Mouse (Mus musculus) forebrain, embryonic 11.5 days (tissue): ENCODE data around the gene Wdr82. TPM values are rescaled to one million over a fixed set of nuclear protein-coding genes. Genes with fewer than 3 reads are reported as not detected.

ENCODE experiments used
- ATAC-seq: fragments of 200-750 bp; cut with Nextera tagmentation; replicated peaks from 2 replicates; pipeline ENCODE4 v1.8.0; 2017; ENCODE audit warnings: moderate TSS enrichment; ENCODE audit not compliant: low FRiP score
- DNase-seq: peaks from one replicate; pipeline ENCODE4 v3.0.0-alpha.2; 2017; ENCODE audit warnings: low spot score
- H3K27ac ChIP-seq: fragments of 300-500 bp; sonication (generic); 2 replicates; pipeline ENCODE4 v1.5.1; 2014; ENCODE audit warnings: low read depth, low read length
- H3K27me3 ChIP-seq: fragments of 300-500 bp; sonication (generic); 2 replicates; pipeline ENCODE4 v1.6.1; 2014; ENCODE audit warnings: mild to moderate bottlenecking, low read length, mixed read lengths; ENCODE audit not compliant: control insufficient read depth, insufficient read depth
- H3K36me3 ChIP-seq: fragments of 300-500 bp; sonication (generic); 2 replicates; pipeline ENCODE4 v1.6.1; 2014; ENCODE audit warnings: mild to moderate bottlenecking, low read length, moderate library complexity, mixed read lengths; ENCODE audit not compliant: control insufficient read depth, insufficient read depth
- H3K4me1 ChIP-seq: fragments of 300-500 bp; sonication (generic); replicated peaks from 2 replicates; pipeline ENCODE4 v1.6.1; 2014; ENCODE audit warnings: low read length, mixed read lengths; ENCODE audit not compliant: control insufficient read depth, insufficient read depth
- H3K4me2 ChIP-seq: fragments of 300-500 bp; sonication (generic); 2 replicates; pipeline ENCODE4 v1.6.1; 2014; ENCODE audit warnings: low read depth, mild to moderate bottlenecking, low read length, moderate library complexity, mixed read lengths; ENCODE audit not compliant: severe bottlenecking
- H3K4me3 ChIP-seq: fragments of 300-500 bp; sonication (generic); 2 replicates; pipeline ENCODE4 v1.5.1; 2014; ENCODE audit warnings: low read depth, low read length
- H3K9ac ChIP-seq: fragments of 300-500 bp; sonication (generic); 2 replicates; pipeline ENCODE4 v1.6.1; 2014; ENCODE audit warnings: low read length
- H3K9me3 ChIP-seq: fragments of 300-500 bp; sonication (generic); 2 replicates; pipeline ENCODE4 v1.6.1; 2016; ENCODE audit warnings: low read length, mixed read lengths; ENCODE audit not compliant: control insufficient read depth
- WGBS: fragments of 180-500 bp; shearing (Covaris S2); extraction: QIAGEN DNeasy Blood & Tissue Kit; methylation state at CpG from one replicate; pipeline ENCODE4 v1.1.7; 2014; 5-methylcytosine and 5-hydroxymethylcytosine counted together
- polyA plus RNA-seq: library from polyadenylated mRNA; unstranded; fragments of >200 nt; fragmentation: Nextera tagmentation; extraction: Ambion mirVana; gene quantifications from 2 replicates; pipeline ENCODE4 v1.2.1, GENCODE M21; 2014

Wdr82 gene
- polyA plus RNA-seq, 1 experiment from 2014 or later: 34.6 TPM

- ATAC-seq: no peak
- no peak overlapping the region for H3K27ac ChIP-seq
- 93% methylated on average over 8 of the region's 8 CpGs for WGBS
- no peak overlapping the region for H3K9ac ChIP-seq
- no peaks in the 10 kb centered on the region for H3K9me3 ChIP-seq
- no peaks in the 10 kb centered on the region for H3K4me1 ChIP-seq
- DNase-seq: no peak
- H3K27me3 ChIP-seq: no peaks in the 10 kb centered on the region
- peaks cover 14% of the 10 kb centered on the region; the same call in 1 of the 2 replicates for H3K36me3 ChIP-seq
- H3K4me2 ChIP-seq: no peak overlapping the region
- no peak overlapping the region for H3K4me3 ChIP-seq
Measured at GRCm38 (mm10) chr9:106193930-106194807, 23.4 kb downstream of the Wdr82 start.

GRCm38 (mm10) chr9:106195693-106196092 lies 25.0 kb downstream of the Wdr82 start:
- Histone ChIP-seq H3K27me3 (no peaks in the 10 kb centered on the region), H3K4me1 (0 out of 2 replicates have a peak, but pooled peaks cover 3% of the 10 kb centered on the region), H3K36me3 (peaks cover 4% of the 10 kb centered on the region; the same call in 1 of the 2 replicates), H3K27ac (no peak overlapping the region), H3K9ac (no peak overlapping the region), H3K4me2 (no peak overlapping the region), H3K9me3 (no peaks in the 10 kb centered on the region), H3K4me3 (no peak overlapping the region)
- no peak for DNase-seq
- WGBS: 88% methylated on average over 8 of the region's 8 CpGs
- no peak for ATAC-seq

- no peaks in the 10 kb centered on the region for H3K9me3 ChIP-seq
Measured at GRCm38 (mm10) chr9:106197081-106197713, 26.5 kb downstream of the Wdr82 start.

GRCm38 (mm10) chr9:106197732-106198131 lies 27.0 kb downstream of the Wdr82 start:
- 95% methylated on average over 9 of the region's 9 CpGs for WGBS
- H3K36me3 ChIP-seq: no peaks in the 10 kb centered on the region; the same call in 1 of the 2 replicates
- H3K27me3 ChIP-seq: no peaks in the 10 kb centered on the region
- DNase-seq (no peak), ATAC-seq (no peak)
- 0 out of 2 replicates have a peak, but pooled peaks cover 3% of the 10 kb centered on the region for H3K4me1 ChIP-seq
- H3K4me3 ChIP-seq: no peak overlapping the region
- no peak overlapping the region for H3K4me2 ChIP-seq
- no peaks in the 10 kb centered on the region for H3K9me3 ChIP-seq
- H3K27ac ChIP-seq: no peak overlapping the region
- no peak overlapping the region for H3K9ac ChIP-seq

More at GRCm38 (mm10) chr9:106197081-106197713, 26.5 kb downstream of the Wdr82 start:
- Histone ChIP-seq H3K4me3 (no peak overlapping the region), H3K27me3 (no peaks in the 10 kb centered on the region), H3K4me1 (0 out of 2 replicates have a peak, but pooled peaks cover 3% of the 10 kb centered on the region), H3K4me2 (no peak overlapping the region), H3K27ac (no peak overlapping the region), H3K36me3 (no peaks in the 10 kb centered on the region; the same call in 1 of the 2 replicates), H3K9ac (no peak overlapping the region)
- DNase-seq: no peak
- no peak for ATAC-seq
- 88% methylated on average over 3 of the region's 3 CpGs for WGBS

- under 1% methylated on average over 47 of the region's 51 CpGs for WGBS
- ATAC-seq: peak; percentile 45
- peak overlapping the region; percentile 56 for H3K4me2 ChIP-seq
Measured at GRCm38 (mm10) chr9:106198962-106199458, 28.3 kb downstream of the Wdr82 start.

GRCm38 (mm10) chr9:106199535-106200272 lies 29.0 kb downstream of the Wdr82 start, which contains the start of gene Ppm1m:
Gene Ppm1m, minus strand, starts transcription at chr9:106199746.
- ATAC-seq: no peak
- Histone ChIP-seq H3K4me1 (peaks cover 3% of the 10 kb centered on the region; the same call in 1 of the 2 replicates), H3K27ac (no peak within 1 kb of the TSS)

More at GRCm38 (mm10) chr9:106198962-106199458, 28.3 kb downstream of the Wdr82 start:
- Histone ChIP-seq H3K9ac (peak overlapping the region; percentile 74), H3K4me1 (peaks cover 3% of the 10 kb centered on the region; the same call in 1 of the 2 replicates), H3K9me3 (no peaks in the 10 kb centered on the region), H3K4me3 (peak overlapping the region; percentile 59), H3K27me3 (no peaks in the 10 kb centered on the region), H3K36me3 (no peaks in the 10 kb centered on the region; the same call in 1 of the 2 replicates), H3K27ac (no peak overlapping the region)
- DNase-seq: peak; percentile 87

GRCm38 (mm10) chr9:106201895-106202294 lies 31.2 kb downstream of the Wdr82 start:
- ATAC-seq (no peak), DNase-seq (no peak)
- Histone ChIP-seq H3K27me3 (no peaks in the 10 kb centered on the region), H3K36me3 (no peaks in the 10 kb centered on the region), H3K9ac (no peak overlapping the region), H3K4me2 (peak overlapping the region; percentile 76; the same call in 1 of the 2 replicates), H3K9me3 (no peaks in the 10 kb centered on the region), H3K4me3 (no peak overlapping the region), H3K27ac (no peak overlapping the region), H3K4me1 (peaks cover 3% of the 10 kb centered on the region; the same call in 1 of the 2 replicates)
- WGBS: 86% methylated on average over 3 of the region's 3 CpGs

More at GRCm38 (mm10) chr9:106199535-106200272, 29.0 kb downstream of the Wdr82 start, which contains the start of gene Ppm1m:
- no peak for DNase-seq
- WGBS: 35% methylated on average over 18 of the region's 18 CpGs
- Histone ChIP-seq H3K27me3 (no peaks in the 10 kb centered on the region), H3K4me3 (peak within 1 kb of the TSS; percentile 59), H3K9me3 (no peaks in the 10 kb centered on the region), H3K9ac (peak within 1 kb of the TSS; percentile 74), H3K36me3 (no peaks in the 10 kb centered on the region), H3K4me2 (peak within 1 kb of the TSS; percentile 56)
